Mouse (Mus musculus) erythroblast, embryonic 14.5 days (primary cell): ENCODE data around the gene Serpinf1.

ENCODE experiments used
- GATA1 ChIP-seq: IDR thresholded peaks from 2 replicates; pipeline ENCODE4 v1.6.1; 2012; ENCODE audit warnings: low read length, inconsistent platforms, mixed read lengths
- TAL1 ChIP-seq: IDR thresholded peaks from 3 replicates; pipeline ENCODE4 v1.6.1; 2012; ENCODE audit warnings: low read length, inconsistent platforms, mixed read lengths

DNA sequence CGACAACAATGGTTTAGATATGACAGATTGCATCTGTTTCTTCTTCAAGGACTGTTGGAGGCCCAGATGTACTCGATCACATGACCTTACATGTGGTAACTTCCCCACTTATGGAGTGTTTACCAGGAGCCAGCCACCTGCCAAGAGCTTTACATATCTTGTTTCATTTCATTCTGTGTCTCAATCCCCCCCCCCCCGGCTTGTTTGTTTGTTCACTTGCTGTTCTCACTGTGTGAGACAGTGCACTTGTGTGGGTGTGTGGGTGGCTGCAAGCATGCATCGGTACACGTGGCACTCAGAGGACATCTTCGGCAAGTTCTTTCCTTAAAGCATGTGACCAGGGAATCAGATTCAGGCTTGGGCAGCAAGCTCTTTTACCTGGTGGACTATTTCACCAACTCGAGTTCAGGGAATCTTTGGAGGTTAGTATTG lies 34.0 kb upstream of the Serpinf1 start:
- no peak for TF ChIP-seq TAL1
- no peak for TF ChIP-seq GATA1
